Mouse (Mus musculus) hindbrain, embryonic 14.5 days (tissue): ENCODE measurements at regions not wholly inside any gene's neighbourhood (a gene's known extent, or its start where the extent isn't known, plus 50 kb on each side); places are given as distances from the start of the nearest gene placed in this dataset.

Experiments used
- ATAC-seq: fragments of 200-750 bp; cut with Nextera tagmentation; 2 replicates; pipeline ENCODE4 v1.8.0; 2017; ENCODE audit warnings: moderate number of reproducible peaks, mild to moderate bottlenecking, moderate TSS enrichment, moderate library complexity; ENCODE audit not compliant: low FRiP score
- DNase-seq: peaks from one replicate; pipeline ENCODE4 v3.0.0-alpha.2; 2015; ENCODE audit warnings: low spot score
- H3K27ac ChIP-seq: fragments of 300-500 bp; sonication (generic); 2 replicates; pipeline ENCODE4 v1.5.1; 2014; ENCODE audit warnings: mild to moderate bottlenecking, moderate library complexity
- H3K27me3 ChIP-seq: fragments of 300-500 bp; sonication (generic); 2 replicates; pipeline ENCODE4 v1.6.1; 2014; ENCODE audit warnings: mild to moderate bottlenecking, low read length, mixed read lengths; ENCODE audit not compliant: control insufficient read depth, insufficient read depth
- H3K36me3 ChIP-seq: fragments of 300-500 bp; sonication (generic); replicated peaks from 2 replicates; pipeline ENCODE4 v1.6.1; 2014; ENCODE audit not compliant: control insufficient read depth, insufficient read depth
- H3K4me1 ChIP-seq: fragments of 300-500 bp; sonication (generic); replicated peaks from 2 replicates; pipeline ENCODE4 v1.6.1; 2014; ENCODE audit warnings: antibody characterized with exemption, low read length, mixed read lengths; ENCODE audit not compliant: control insufficient read depth, insufficient read depth
- H3K4me2 ChIP-seq: fragments of 300-500 bp; sonication (generic); replicated peaks from 2 replicates; pipeline ENCODE4 v1.6.1; 2014; ENCODE audit warnings: mild to moderate bottlenecking, moderate library complexity
- H3K4me3 ChIP-seq: fragments of 300-500 bp; sonication (generic); replicated peaks from 2 replicates; pipeline ENCODE4 v1.5.1; 2014; ENCODE audit warnings: mild to moderate bottlenecking, low read length
- H3K9ac ChIP-seq: fragments of 300-500 bp; sonication (generic); 2 replicates; pipeline ENCODE4 v1.6.1; 2014
- H3K9me3 ChIP-seq: fragments of 300-500 bp; sonication (generic); 2 replicates; pipeline ENCODE4 v1.6.1; 2016; ENCODE audit warnings: low read length; ENCODE audit not compliant: control insufficient read depth
- WGBS: fragments of 180-500 bp; shearing (Covaris S2); extraction: QIAGEN DNeasy Blood & Tissue Kit; methylation state at CpG from one replicate; pipeline ENCODE4 v1.1.7; 2014; 5-methylcytosine and 5-hydroxymethylcytosine counted together

GRCm38 (mm10) chr3:54530251-54530650, 162.4 kb upstream of the Supt20 start:
- no peak for ATAC-seq

DNA sequence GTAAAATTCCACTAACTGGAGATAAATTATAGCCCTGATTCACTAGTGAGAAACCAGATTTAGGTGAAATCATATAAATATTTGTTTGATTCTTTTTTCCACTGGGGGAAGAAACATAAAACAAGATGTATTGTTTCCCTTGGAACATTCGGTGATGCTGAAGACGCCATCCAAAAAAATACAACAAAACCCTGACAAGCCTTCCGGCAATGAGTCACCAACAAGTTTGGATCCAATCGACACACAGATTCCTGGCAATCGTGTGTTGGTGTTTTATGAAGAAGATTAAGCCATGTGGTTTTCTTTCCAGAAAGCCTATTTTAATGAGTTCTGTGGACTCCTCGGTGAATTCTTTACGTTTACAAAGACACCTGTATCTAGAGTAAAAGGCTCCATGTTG, 157.2 kb upstream of the Supt20 start:
- Histone ChIP-seq H3K9me3 (no peaks in the 10 kb centered on the region), H3K9ac (no peak overlapping the region), H3K27ac (no peak overlapping the region), H3K4me2 (no peak overlapping the region), H3K4me3 (no peak overlapping the region), H3K4me1 (no peaks in the 10 kb centered on the region), H3K27me3 (no peaks in the 10 kb centered on the region), H3K36me3 (no peaks in the 10 kb centered on the region)
- DNase-seq (no peak), ATAC-seq (no peak)
- whole genome bisulfite sequencing = 85% methylated on average over 7 of the region's 7 CpGs

More at GRCm38 (mm10) chr3:54530251-54530650, 162.4 kb upstream of the Supt20 start:
- H3K4me1 ChIP-seq = no peaks in the 10 kb centered on the region
- no peak overlapping the region for H3K9ac ChIP-seq
- DNase-seq = no peak
- no peak overlapping the region for H3K27ac ChIP-seq
- H3K4me3 ChIP-seq = no peak overlapping the region
- H3K27me3 ChIP-seq = no peaks in the 10 kb centered on the region
- H3K9me3 ChIP-seq = no peaks in the 10 kb centered on the region
- 62% methylated on average over 6 of the region's 6 CpGs for WGBS
- H3K4me2 ChIP-seq = no peak overlapping the region
- no peaks in the 10 kb centered on the region for H3K36me3 ChIP-seq

DNA sequence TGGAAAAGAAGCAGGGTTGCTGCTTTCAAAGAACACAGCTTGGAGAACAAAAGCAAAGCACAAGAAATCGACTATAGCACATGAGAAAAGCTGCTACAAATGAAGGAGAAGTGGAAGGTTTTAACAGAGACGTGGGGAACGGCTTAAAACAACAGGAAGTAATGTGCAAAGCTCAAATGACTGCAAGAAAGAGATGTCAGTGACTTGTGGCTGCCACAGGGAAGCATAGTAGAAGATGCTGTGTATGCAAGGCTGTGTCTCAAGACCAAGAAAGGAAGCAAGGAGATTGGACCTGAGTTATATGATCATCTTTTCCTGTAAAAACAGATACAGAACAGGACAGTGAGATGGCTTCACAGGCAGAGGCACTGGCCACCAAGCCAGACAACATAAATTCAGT, 154.6 kb upstream of the Supt20 start:
- DNase-seq (no peak), ATAC-seq (no peak)
- Histone ChIP-seq H3K9ac (no peak overlapping the region), H3K27me3 (no peaks in the 10 kb centered on the region), H3K9me3 (peaks cover 4% of the 10 kb centered on the region; the same call in 1 of the 2 replicates), H3K4me1 (no peaks in the 10 kb centered on the region), H3K4me2 (no peak overlapping the region), H3K36me3 (no peaks in the 10 kb centered on the region), H3K4me3 (no peak overlapping the region), H3K27ac (no peak overlapping the region)
- 72% methylated on average over 3 of the region's 3 CpGs for WGBS

GRCm38 (mm10) chr3:54540540-54541080, 152.0 kb upstream of the Supt20 start:
- 81% methylated on average over 3 of the region's 3 CpGs for WGBS
- ATAC-seq = no peak
- H3K4me3 ChIP-seq = no peak overlapping the region
- H3K9me3 ChIP-seq = peaks cover 6% of the 10 kb centered on the region; the same call in 1 of the 2 replicates
- H3K4me2 ChIP-seq = no peak overlapping the region
- H3K36me3 ChIP-seq = no peaks in the 10 kb centered on the region
- no peaks in the 10 kb centered on the region for H3K27me3 ChIP-seq
- no peak for DNase-seq
- no peaks in the 10 kb centered on the region for H3K4me1 ChIP-seq
- H3K9ac ChIP-seq = no peak overlapping the region
- H3K27ac ChIP-seq = no peak overlapping the region

DNA sequence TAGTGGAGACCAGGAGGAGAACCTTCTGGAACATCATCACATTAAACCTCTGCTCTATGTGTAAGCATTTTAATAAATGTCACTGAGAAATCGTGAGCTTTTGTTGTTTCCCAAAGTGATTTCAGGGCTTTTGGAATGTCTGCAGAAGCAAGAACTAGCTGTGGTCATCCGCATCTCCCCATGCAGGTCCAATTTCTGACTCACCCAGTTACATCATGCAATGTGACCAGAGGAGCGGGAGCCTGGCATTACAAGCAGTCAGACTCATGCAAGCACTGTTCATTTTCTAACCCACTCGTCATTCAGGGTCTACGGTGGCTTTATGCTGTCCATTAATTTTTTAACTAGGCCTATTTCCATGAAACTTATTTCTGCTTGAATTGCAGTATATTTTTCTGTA, 151.2 kb upstream of the Supt20 start:
- H3K4me2 ChIP-seq = no peak overlapping the region
- DNase-seq (no peak), ATAC-seq (no peak)
- peaks cover 6% of the 10 kb centered on the region; the same call in 1 of the 2 replicates for H3K9me3 ChIP-seq
- no peak overlapping the region for H3K9ac ChIP-seq
- WGBS = 90% methylated on average over 5 of the region's 5 CpGs
- no peaks in the 10 kb centered on the region for H3K36me3 ChIP-seq
- H3K4me1 ChIP-seq = no peaks in the 10 kb centered on the region
- H3K4me3 ChIP-seq = no peak overlapping the region
- no peak overlapping the region for H3K27ac ChIP-seq
- no peaks in the 10 kb centered on the region for H3K27me3 ChIP-seq

DNA sequence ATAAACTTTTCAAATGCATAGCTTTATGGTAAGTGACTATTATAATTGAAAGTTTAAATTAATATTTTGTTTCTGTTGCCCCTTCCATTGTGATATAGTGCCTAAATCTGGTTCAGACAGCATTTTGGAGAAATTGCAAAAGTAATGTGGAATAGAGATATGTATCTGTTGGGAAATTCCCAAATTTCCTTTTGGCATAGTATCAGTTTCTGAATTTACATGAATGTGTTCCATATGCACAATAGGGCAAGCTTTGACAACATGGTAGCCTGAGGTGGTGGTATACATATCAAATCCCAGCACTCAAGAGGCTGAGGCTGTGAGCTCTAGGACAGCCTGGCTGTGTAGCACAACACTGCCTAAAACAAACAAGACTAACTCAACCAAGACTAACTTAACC, 147.2 kb upstream of the Supt20 start:
- no peak overlapping the region for H3K4me3 ChIP-seq
- no peaks in the 10 kb centered on the region for H3K27me3 ChIP-seq
- H3K9ac ChIP-seq = no peak overlapping the region
- ATAC-seq (no peak), DNase-seq (no peak)
- no peak overlapping the region for H3K4me2 ChIP-seq
- peaks cover 6% of the 10 kb centered on the region; the same call in 1 of the 2 replicates for H3K9me3 ChIP-seq
- H3K36me3 ChIP-seq = no peaks in the 10 kb centered on the region
- H3K27ac ChIP-seq = no peak overlapping the region
- H3K4me1 ChIP-seq = no peaks in the 10 kb centered on the region

GRCm38 (mm10) chr3:54551908-54552307, 140.7 kb upstream of the Supt20 start:
- H3K4me3 ChIP-seq = no peak overlapping the region
- 81% methylated on average over 9 of the region's 9 CpGs for WGBS
- no peak overlapping the region for H3K27ac ChIP-seq
- H3K36me3 ChIP-seq = no peaks in the 10 kb centered on the region
- no peak overlapping the region for H3K9ac ChIP-seq
- H3K27me3 ChIP-seq = no peaks in the 10 kb centered on the region
- DNase-seq (no peak), ATAC-seq (no peak)
- no peak overlapping the region for H3K4me2 ChIP-seq
- no peaks in the 10 kb centered on the region for H3K9me3 ChIP-seq
- H3K4me1 ChIP-seq = no peaks in the 10 kb centered on the region

- no peak overlapping the region for H3K4me2 ChIP-seq
- no peaks in the 10 kb centered on the region for H3K36me3 ChIP-seq
- H3K27ac ChIP-seq = no peak overlapping the region
- no peaks in the 10 kb centered on the region for H3K4me1 ChIP-seq
- no peak overlapping the region for H3K9ac ChIP-seq
- no peak for ATAC-seq
- H3K27me3 ChIP-seq = no peaks in the 10 kb centered on the region
- no peak overlapping the region for H3K4me3 ChIP-seq
- 89% methylated on average over 2 of the region's 2 CpGs for WGBS
- DNase-seq = no peak
- H3K9me3 ChIP-seq = no peaks in the 10 kb centered on the region
Observed at GRCm38 (mm10) chr3:54555954-54556353, 136.7 kb upstream of the Supt20 start.

DNA sequence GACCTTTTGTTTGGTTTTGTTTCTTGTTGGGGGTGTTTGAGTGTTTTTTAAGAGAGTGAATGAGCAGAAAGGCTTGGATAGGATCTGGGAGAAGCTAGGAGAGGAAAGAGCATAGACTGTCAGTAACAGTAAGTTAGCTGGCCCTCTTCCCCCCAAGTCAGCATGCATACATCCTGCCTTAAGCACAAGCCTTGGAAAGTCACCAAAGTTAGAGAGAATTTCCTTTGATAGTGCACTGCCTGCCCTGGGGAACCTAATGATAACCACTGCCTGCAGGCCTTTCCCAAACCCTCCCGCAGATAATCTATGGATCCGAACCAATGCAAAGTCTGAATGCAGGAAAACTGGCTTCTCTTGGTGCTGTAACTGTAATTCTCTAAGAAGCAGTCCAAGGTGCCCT, 133.6 kb upstream of the Supt20 start:
- Histone ChIP-seq H3K4me1 (no peaks in the 10 kb centered on the region), H3K36me3 (no peaks in the 10 kb centered on the region), H3K4me2 (no peak overlapping the region), H3K4me3 (no peak overlapping the region), H3K27me3 (no peaks in the 10 kb centered on the region), H3K9ac (no peak overlapping the region), H3K27ac (no peak overlapping the region), H3K9me3 (no peaks in the 10 kb centered on the region)
- no peak for ATAC-seq
- 81% methylated on average over 2 of the region's 2 CpGs for WGBS
- no peak for DNase-seq

- no peaks in the 10 kb centered on the region for H3K27me3 ChIP-seq
- H3K36me3 ChIP-seq = no peaks in the 10 kb centered on the region
- H3K4me1 ChIP-seq = no peaks in the 10 kb centered on the region
- no peak overlapping the region for H3K9ac ChIP-seq
- no peaks in the 10 kb centered on the region for H3K9me3 ChIP-seq
- 97% methylated on average over 2 of the region's 2 CpGs for WGBS
- no peak overlapping the region for H3K27ac ChIP-seq
- DNase-seq (no peak), ATAC-seq (no peak)
- H3K4me2 ChIP-seq = no peak overlapping the region
- H3K4me3 ChIP-seq = no peak overlapping the region
Observed at GRCm38 (mm10) chr3:54559527-54559926, 133.1 kb upstream of the Supt20 start.
